Mouse (Mus musculus) MEL (cell line): ENCODE data around the gene Heatr3. TPM values are rescaled to one million over a fixed set of nuclear protein-coding genes. Genes with fewer than 3 reads are reported as not detected.

Experiments used
- DNase-seq: peaks from one replicate; pipeline ENCODE4 v3.0.0; 2011; ENCODE audit warnings: low read depth, low spot score
- H3K27ac ChIP-seq: 2 replicates; pipeline ENCODE4 v1.5.1; 2012; ENCODE audit warnings: low read depth, mild to moderate bottlenecking, control low read depth, low read length, moderate library complexity; ENCODE audit not compliant: control insufficient read depth
- H3K27me3 ChIP-seq, 2 experiments: fragments of 150-350 bp in 1 of 2; sonication (generic) in 1 of 2; 2 replicates each; pipeline ENCODE4 v1.6.1; 2012; ENCODE audit warnings: low read length in 2 of 2, mild to moderate bottlenecking in 2 of 2, improper control_type of control experiment in 1 of 2, moderate library complexity in 1 of 2; ENCODE audit not compliant: insufficient read depth in 2 of 2, control insufficient read depth in 1 of 2
- H3K36me3 ChIP-seq, 2 experiments: 2 replicates each; pipeline ENCODE4 v1.6.1; 2012 to 2014; ENCODE audit warnings: low read length in 2 of 2, improper control_type of control experiment in 1 of 2, inconsistent platforms in 1 of 2, mild to moderate bottlenecking in 1 of 2; ENCODE audit not compliant: insufficient read depth in 2 of 2, control insufficient read depth in 1 of 2
- H3K4me1 ChIP-seq, 2 experiments: fragments of 150-350 bp in 1 of 2; sonication (generic) in 1 of 2; 2 replicates each; pipeline ENCODE4 v1.6.1; 2012; ENCODE audit warnings: low read length in 2 of 2, improper control_type of control experiment in 1 of 2, mild to moderate bottlenecking in 1 of 2; ENCODE audit not compliant: insufficient read depth in 2 of 2, control insufficient read depth in 1 of 2
- H3K4me3 ChIP-seq, 2 experiments: fragments of 150-350 bp in 1 of 2; sonication (generic) in 1 of 2; 2 replicates each; pipeline ENCODE4 v1.5.1; 2012; ENCODE audit warnings: low read depth in 2 of 2, low read length in 2 of 2, mild to moderate bottlenecking in 2 of 2, moderate library complexity in 2 of 2, control low read depth in 1 of 2, improper control_type of control experiment in 1 of 2; ENCODE audit not compliant: control insufficient read depth in 1 of 2, insufficient read depth in 1 of 2
- H3K79me2 ChIP-seq: 2 replicates; pipeline ENCODE4 v1.6.1; 2012; ENCODE audit warnings: mild to moderate bottlenecking, low read length, moderate library complexity; ENCODE audit not compliant: control insufficient read depth, poor library complexity, insufficient read depth
- H3K9ac ChIP-seq: 2 replicates; pipeline ENCODE4 v1.6.1; 2012; ENCODE audit warnings: low read depth, mild to moderate bottlenecking, control low read depth, low read length, moderate library complexity; ENCODE audit not compliant: control insufficient read depth, poor library complexity, severe bottlenecking
- H3K9me3 ChIP-seq: fragments of 150-350 bp; sonication (generic); replicated peaks from 2 replicates; pipeline ENCODE4 v1.6.1; 2012; ENCODE audit warnings: mild to moderate bottlenecking, low read length, improper control_type of control experiment, moderate library complexity; ENCODE audit not compliant: insufficient read depth
- BHLHE40 ChIP-seq: IDR thresholded peaks from 2 replicates; pipeline ENCODE4 v1.6.1; 2012; ENCODE audit warnings: low read depth, mild to moderate bottlenecking, inconsistent platforms, low read length, improper control_type of control experiment, borderline replicate concordance
- CHD1 ChIP-seq: IDR thresholded peaks from 2 replicates; pipeline ENCODE4 v1.6.1; 2012; ENCODE audit warnings: low read depth, mild to moderate bottlenecking, inconsistent platforms, low read length, improper control_type of control experiment
- CTCF ChIP-seq, 3 experiments: IDR thresholded peaks in 2 of 3; conservative IDR thresholded peaks in 1 of 3; 2 replicates each; pipeline ENCODE4 v1.5.1; 2011 to 2012; ENCODE audit warnings: low read length in 3 of 3, low read depth in 2 of 3, mild to moderate bottlenecking in 2 of 3, improper control_type of control experiment in 1 of 3, inconsistent platforms in 1 of 3, mixed read lengths in 1 of 3, moderate library complexity in 1 of 3; ENCODE audit not compliant: control insufficient read depth in 1 of 3, insufficient read depth in 1 of 3, poor library complexity in 1 of 3, severe bottlenecking in 1 of 3
- E2F4 ChIP-seq: IDR thresholded peaks from 2 replicates; pipeline ENCODE4 v1.6.1; 2011; ENCODE audit warnings: low read depth, low read length, improper control_type of control experiment, borderline replicate concordance
- GABPA ChIP-seq: IDR thresholded peaks from 2 replicates; pipeline ENCODE4 v1.6.1; 2012; ENCODE audit warnings: low read depth, mild to moderate bottlenecking, inconsistent platforms, low read length, improper control_type of control experiment, moderate library complexity
- GATA1 ChIP-seq: IDR thresholded peaks from 2 replicates; pipeline ENCODE4 v1.6.1; 2011; ENCODE audit warnings: low read depth, low read length, improper control_type of control experiment
- MAX ChIP-seq: IDR thresholded peaks from 2 replicates; pipeline ENCODE4 v1.6.1; 2011; ENCODE audit warnings: low read length, improper control_type of control experiment
- MXI1 ChIP-seq: IDR thresholded peaks from 2 replicates; pipeline ENCODE4 v1.6.1; 2011; ENCODE audit warnings: mild to moderate bottlenecking, low read depth, low read length, improper control_type of control experiment
- MYB ChIP-seq: IDR thresholded peaks from 2 replicates; pipeline ENCODE4 v1.6.1; 2011; ENCODE audit warnings: mild to moderate bottlenecking, low read depth, low read length, improper control_type of control experiment
- MYC ChIP-seq: IDR thresholded peaks from 2 replicates; pipeline ENCODE4 v1.6.1; 2011; ENCODE audit warnings: low read depth, mild to moderate bottlenecking, low read length, improper control_type of control experiment, moderate library complexity
- NRF1 ChIP-seq: IDR thresholded peaks from 2 replicates; pipeline ENCODE4 v1.6.1; 2014; ENCODE audit warnings: low read depth, mild to moderate bottlenecking, inconsistent platforms, low read length, improper control_type of control experiment, moderate library complexity; ENCODE audit not compliant: poor library complexity, insufficient read depth, severe bottlenecking
- POLR2AphosphoS2 ChIP-seq: IDR thresholded peaks from 2 replicates; pipeline ENCODE4 v1.6.1; 2011; ENCODE audit warnings: low read length, improper control_type of control experiment
- TAL1 ChIP-seq: IDR thresholded peaks from 2 replicates; pipeline ENCODE4 v1.6.1; 2012; ENCODE audit warnings: mild to moderate bottlenecking, inconsistent platforms, low read length, moderate library complexity, mixed read lengths
- TCF12 ChIP-seq: IDR thresholded peaks from 2 replicates; pipeline ENCODE4 v1.6.1; 2014; ENCODE audit warnings: low read depth, mild to moderate bottlenecking, inconsistent platforms, low read length, improper control_type of control experiment, moderate library complexity
- USF2 ChIP-seq, 2 experiments: IDR thresholded peaks; 2 replicates each; pipeline ENCODE4 v1.6.1; 2011 to 2012; ENCODE audit warnings: improper control_type of control experiment in 2 of 2, low read length in 2 of 2, borderline replicate concordance in 1 of 2, inconsistent platforms in 1 of 2, low read depth in 1 of 2, mild to moderate bottlenecking in 1 of 2; ENCODE audit not compliant: insufficient read depth in 1 of 2
- ZC3H11A ChIP-seq: IDR thresholded peaks from 2 replicates; pipeline ENCODE4 v1.6.1; 2012; ENCODE audit warnings: low read depth, mild to moderate bottlenecking, inconsistent platforms, low read length, improper control_type of control experiment
- ZMIZ1 ChIP-seq: IDR thresholded peaks from 2 replicates; pipeline ENCODE4 v1.6.1; 2012; ENCODE audit warnings: low read depth, mild to moderate bottlenecking, inconsistent platforms, low read length, improper control_type of control experiment, moderate library complexity
- polyA plus RNA-seq, 2 experiments: library from polyadenylated mRNA; stranded (reverse) in 1 of 2; unstranded in 1 of 2; fragments of >175 nt in 1 of 2; fragments of >200 nt in 1 of 2; gene quantifications; 2 replicates each; pipeline versions ENCODE4 v1.2.1 to v1.2.4; 2012; ENCODE audit warnings: low replicate concordance in 2 of 2, low read depth in 1 of 2; ENCODE audit not compliant: insufficient read length in 2 of 2, insufficient read depth in 1 of 2, missing spikeins in 1 of 2
- total RNA-seq: library from RNA; depleted of rRNA; stranded (reverse); fragments of 300-350 nt; gene quantifications from 2 replicates; pipeline ENCODE4 v1.2.3, GENCODE M21; 2012

The Heatr3 gene
- total and polyA plus RNA-seq, 3 experiments = 59.6 to 60.3 TPM; not detected in 1

DNA sequence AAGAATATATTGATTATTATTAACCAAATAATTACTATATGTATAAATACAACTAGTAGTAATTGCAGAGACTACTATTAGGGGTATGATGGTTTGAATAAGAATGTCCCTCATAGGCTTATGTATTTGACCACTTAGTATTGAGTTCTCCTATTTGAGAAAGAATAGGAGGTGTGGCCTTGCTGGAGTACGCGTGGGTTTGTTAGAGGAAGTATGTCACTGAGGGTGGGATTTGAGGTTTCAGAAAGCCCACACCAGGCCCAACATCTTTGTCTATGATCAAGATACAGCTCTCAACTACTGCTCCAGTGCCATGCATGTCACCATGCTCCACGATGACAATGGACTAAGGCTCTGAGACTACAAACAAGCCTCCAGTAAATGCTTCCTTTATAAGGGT is 1.6 kb downstream of the Heatr3 start:
- Histone ChIP-seq H3K9ac (no peak overlapping the region), H3K79me2 (peaks cover 34% of the 10 kb centered on the region), H3K4me1 (peaks cover 0 to 8% of the 10 kb centered on the region in 2 experiments; a peak in 3 of 4 replicates), H3K27me3 (no peaks in the 10 kb centered on the region), H3K36me3 (peaks cover 9 to 31% of the 10 kb centered on the region in 2 experiments), H3K9me3 (no peaks in the 10 kb centered on the region), H3K4me3 (no peak overlapping the region; a peak in 1 of 4 replicates), H3K27ac (no peak overlapping the region)
- peak; percentile 64 for DNase-seq
- TF ChIP-seq E2F4 (no peak), MYC (0 out of 2 replicates have a peak, but pooled peaks have one; percentile 16), NRF1 (0 out of 2 replicates have a peak, but pooled peaks have one; percentile 4), CTCF (IDR thresholded peaks at IDR 0.05 in 2 of 3, conservative IDR thresholded peaks at IDR 0.05 in 1 of 3; ENCODE audit: control insufficient read depth in 1 of 3, insufficient read depth in 1 of 3, low read depth in 2 of 3, low read length in 3 of 3, poor library complexity in 1 of 3, severe bottlenecking in 1 of 3) (no peak)

DNA sequence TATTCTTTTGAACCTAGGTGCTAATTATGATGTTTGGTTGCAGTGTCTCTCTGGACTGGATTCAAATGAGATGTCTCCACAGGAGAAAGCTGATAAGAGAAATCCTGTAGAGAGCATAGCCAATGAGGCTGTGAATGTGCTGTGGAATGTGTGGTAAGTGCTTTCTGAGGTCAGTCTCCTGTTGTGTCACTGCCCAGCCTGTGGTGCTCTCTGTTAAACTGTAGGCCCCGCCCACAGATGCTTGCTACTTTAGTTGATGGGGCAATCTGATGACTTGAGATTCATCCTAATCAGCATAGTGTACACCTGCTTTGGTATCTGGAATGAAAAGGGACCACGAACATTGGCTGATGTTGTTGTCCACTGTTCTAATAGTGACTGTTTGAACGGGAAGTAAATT is 4.0 kb downstream of the Heatr3 start:
- Histone ChIP-seq H3K79me2 (peaks cover 36% of the 10 kb centered on the region), H3K27ac (no peak overlapping the region), H3K4me3 (no peak overlapping the region), H3K9ac (no peak overlapping the region), H3K27me3 (no peaks in the 10 kb centered on the region), H3K4me1 (peaks cover 0 to 8% of the 10 kb centered on the region in 2 experiments; a peak in 3 of 4 replicates), H3K36me3 (peaks cover 21 to 37% of the 10 kb centered on the region in 2 experiments), H3K9me3 (no peaks in the 10 kb centered on the region)
- no peak for DNase-seq
- TF ChIP-seq GABPA (no peak), TAL1 (no peak), ZC3H11A (no peak), USF2 (IDR thresholded peaks at IDR 0.05; ENCODE audit: borderline replicate concordance in 1 of 2, insufficient read depth in 1 of 2, low read depth in 1 of 2, low read length in 2 of 2) (no peak), CHD1 (no peak), MAX (no peak), MXI1 (no peak), GATA1 (no peak), NRF1 (no peak), POLR2AphosphoS2 (no peak), ZMIZ1 (no peak), BHLHE40 (no peak), TCF12 (no peak), MYB (no peak)
